Comparison of ENCODE assay signal across 8 mouse cellular contexts in the genomic region with DNA sequence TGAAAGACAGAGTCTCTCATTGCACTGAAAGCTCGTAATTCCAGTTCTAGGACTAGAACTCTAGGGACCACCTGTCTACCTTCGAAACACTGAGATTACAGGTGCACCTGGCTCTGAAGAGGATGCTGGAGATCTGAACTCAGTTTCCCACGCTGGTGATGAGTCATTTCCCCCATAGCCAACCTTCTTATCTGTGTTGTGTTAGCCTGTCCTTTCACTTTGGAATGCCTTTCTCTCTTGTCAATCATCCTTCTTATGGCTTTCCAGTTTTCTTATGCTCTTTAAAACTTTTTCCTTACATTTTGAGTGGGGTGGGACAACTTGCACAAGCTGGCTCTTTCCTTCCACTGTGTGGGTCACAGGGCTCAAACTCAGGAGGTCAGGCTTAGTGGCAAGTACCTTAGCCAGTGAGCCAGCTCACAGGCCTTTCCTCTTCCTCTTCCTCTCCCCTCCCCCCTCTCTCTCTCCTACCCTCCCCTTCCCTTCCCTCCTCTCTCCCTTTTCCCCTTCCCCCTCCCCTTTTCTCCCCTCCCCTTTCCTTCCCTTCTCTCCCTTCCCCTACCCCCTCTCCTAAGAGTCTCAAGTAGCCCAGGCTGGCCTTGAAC. TPM values are rescaled to one million over a fixed set of nuclear protein-coding genes. Genes with fewer than 3 reads are reported as not detected.
A peak's percentile ranks its signal among the peaks of the same experiment; 100 is the strongest.
DNase-seq lines count a peak whose midpoint lies in the region; ATAC-seq and TF ChIP-seq lines count a peak whose summit lies in the region.

No protein-coding gene starts in this region.

- peaks cover 20% of the 10 kb centered on the region for H3K4me1 ChIP-seq in heart, embryonic 12.5 days (replicated peaks)
- 0 out of 2 replicates have a peak, but pooled peaks cover 9% of the 10 kb centered on the region for H3K4me1 ChIP-seq in forebrain, postnatal 0 days (ENCODE audit: insufficient read depth)

- peak overlapping the region; percentile 63; the same call in 1 of the 2 replicates for H3K4me3 ChIP-seq in heart, embryonic 12.5 days
- H3K4me3 ChIP-seq in forebrain, postnatal 0 days (ENCODE audit: low read depth, low read length): no peak overlapping the region
- peak overlapping the region; percentile 68; the same call in 1 of the 2 replicates for H3K4me3 ChIP-seq in macrophage (ENCODE audit: inconsistent target)

- H3K4me2 ChIP-seq in heart, embryonic 12.5 days: peak overlapping the region; percentile 87
- peak overlapping the region; percentile 78 for H3K4me2 ChIP-seq in forebrain, postnatal 0 days (ENCODE audit: low read depth)

- H3K9ac ChIP-seq in heart, embryonic 12.5 days: 0 out of 2 replicates have a peak overlapping the region, but pooled peaks have one; percentile 84
- no peak overlapping the region for H3K9ac ChIP-seq in forebrain, postnatal 0 days

- H3K27ac ChIP-seq in heart, embryonic 12.5 days (ENCODE audit: poor library complexity, severe bottlenecking): no peak overlapping the region
- H3K27ac ChIP-seq in forebrain, postnatal 0 days (ENCODE audit: low read depth, low read length): no peak overlapping the region
- peak overlapping the region; percentile 51 for H3K27ac ChIP-seq in macrophage

- no peak for ATAC-seq in heart, embryonic 12.5 days (ENCODE audit: insufficient number of reproducible peaks, low FRiP score)
- no peak for ATAC-seq in forebrain, postnatal 0 days

- 55% methylated on average over 3 of the region's 3 CpGs for WGBS in heart, embryonic 12.5 days
- 87% methylated on average over 3 of the region's 3 CpGs for WGBS in forebrain, postnatal 0 days
- WGBS in macrophage (ENCODE audit: missing documents): 75% methylated on average over 3 of the region's 3 CpGs

- no peaks in the 10 kb centered on the region for H3K79me2 ChIP-seq in macrophage (ENCODE audit: inconsistent target)

- H3K36me3 ChIP-seq in heart, embryonic 12.5 days: peaks cover 30% of the 10 kb centered on the region
- H3K36me3 ChIP-seq in forebrain, postnatal 0 days (ENCODE audit: insufficient read depth): peaks cover 29% of the 10 kb centered on the region
- peaks cover 21% of the 10 kb centered on the region; the same call in 1 of the 2 replicates for H3K36me3 ChIP-seq in macrophage (ENCODE audit: inconsistent target)

- H3K27me3 ChIP-seq in heart, embryonic 12.5 days (replicated peaks): no peaks in the 10 kb centered on the region
- no peaks in the 10 kb centered on the region for H3K27me3 ChIP-seq in forebrain, postnatal 0 days (ENCODE audit: insufficient read depth, low read length)

- H3K9me3 ChIP-seq in heart, embryonic 12.5 days (replicated peaks): no peaks in the 10 kb centered on the region
- no peaks in the 10 kb centered on the region for H3K9me3 ChIP-seq in forebrain, postnatal 0 days (ENCODE audit: low read length)

- intact Hi-C loops in left cerebral cortex, postnatal 10 days (cut with DNase I): loop anchor here (5.0 kb wide), 1 partner anchor 178 kb away; no protein-coding TSS in a partner anchor

- no peak for TF ChIP-seq CTCF in forebrain, postnatal 0 days (IDR thresholded peaks at IDR 0.05; ENCODE audit: low read depth)

- no peak for DNase-seq in heart, adult 8-10 months (ENCODE audit: low spot score)
- DNase-seq in CD4-positive helper T cell, adult 2 months (ENCODE audit: low read depth, low spot score): peak; percentile 35
- DNase-seq in forebrain, postnatal 0 days: no peak
- DNase-seq in urinary bladder, postnatal 10 days (ENCODE audit: low spot score): no peak
- DNase-seq in ovary, postnatal 10 days (ENCODE audit: low spot score): no peak
- no peak for DNase-seq in left cerebral cortex, postnatal 10 days (ENCODE audit: extremely low spot score in 1 of 2, low spot score in 2 of 2)

RNA-seq across cellular contexts. Expression of a gene that starts 1.2 kb away (rescaled TPM):
- 33.9 and 34.0 TPM in 2 replicates for polyA plus RNA-seq in heart, embryonic 12.5 days (2016; fragmentation: Nextera tagmentation; extraction: Ambion mirVana)
- 10 to 100 TPM; 33.9 to 50.7 (median 42.3) TPM for total RNA-seq in heart, adult 8-10 months (2022)
- 31.1 and 42.6 TPM in 2 replicates for total RNA-seq in forebrain, postnatal 0 days (2014; rRNA removed)
- polyA plus RNA-seq in forebrain, postnatal 0 days (2015; fragmentation: Nextera tagmentation; extraction: Ambion mirVana): 9.9 and 12.8 TPM in 2 replicates
- 100 to 1,000 TPM in 12 of 26 experiments, 10 to 100 TPM in 14; 12.0 to 178 (median 97.2) TPM for total RNA-seq in macrophage (2018; cell fraction: chromatin; rRNA removed)
- total RNA-seq in macrophage (2018; cell fraction: cytosol; rRNA removed): 10 to 100 TPM; 13.8 to 27.7 (median 18.8) TPM
- total RNA-seq in macrophage (2018; cell fraction: nucleus; rRNA removed): 10 to 100 TPM in 25 of 26 experiments, 1 to 10 TPM in 1; 8.3 to 71.9 (median 37.6) TPM
- polyA plus RNA-seq in macrophage (2018): 11.8 to 19.6 TPM (median 13.6 TPM) in 3 replicates
- total RNA-seq in left cerebral cortex, postnatal 10 days (2021): 10 to 100 TPM; 67.7 to 68.2 TPM

RNA-seq across cellular contexts. Expression of a gene that starts 6.2 kb away (rescaled TPM):
- 25.8 and 32.3 TPM in 2 replicates for polyA plus RNA-seq in heart, embryonic 12.5 days (2016; fragmentation: Nextera tagmentation; extraction: Ambion mirVana)
- 1 to 10 TPM; 2.6 to 5.6 (median 5.2) TPM for total RNA-seq in heart, adult 8-10 months (2022)
- 156 and 201 TPM in 2 replicates for total RNA-seq in forebrain, postnatal 0 days (2014; rRNA removed)
- 108 and 111 TPM in 2 replicates for polyA plus RNA-seq in forebrain, postnatal 0 days (2015; fragmentation: Nextera tagmentation; extraction: Ambion mirVana)
- total RNA-seq in macrophage (2018; cell fraction: chromatin; rRNA removed): 1 to 10 TPM in 1 of 26 experiments, not detected in 25; 1.1 TPM
- total RNA-seq in macrophage (2018; cell fraction: cytosol; rRNA removed): not detected
- not detected for total RNA-seq in macrophage (2018; cell fraction: nucleus; rRNA removed)
- not detected in 3 replicates for polyA plus RNA-seq in macrophage (2018)
- total RNA-seq in left cerebral cortex, postnatal 10 days (2021): 100 to 1,000 TPM; 165 to 166 TPM

RNA-seq across cellular contexts. Expression of a gene that starts 7.5 kb away (rescaled TPM):
- polyA plus RNA-seq in heart, embryonic 12.5 days (2016; fragmentation: Nextera tagmentation; extraction: Ambion mirVana): 0.19 TPM in 1 of 2 replicates, not detected in the other
- total RNA-seq in heart, adult 8-10 months (2022): not detected
- total RNA-seq in forebrain, postnatal 0 days (2014; rRNA removed): 0.05 and 1.5 TPM in 2 replicates
- 0.23 and 0.54 TPM in 2 replicates for polyA plus RNA-seq in forebrain, postnatal 0 days (2015; fragmentation: Nextera tagmentation; extraction: Ambion mirVana)
- total RNA-seq in macrophage (2018; cell fraction: chromatin; rRNA removed): under 1 TPM in 2 of 26 experiments, not detected in 24; 0.22 to 0.75 TPM
- total RNA-seq in macrophage (2018; cell fraction: cytosol; rRNA removed): not detected
- total RNA-seq in macrophage (2018; cell fraction: nucleus; rRNA removed): not detected
- not detected in 3 replicates for polyA plus RNA-seq in macrophage (2018)
- total RNA-seq in left cerebral cortex, postnatal 10 days (2021): under 1 TPM in 1 of 2 experiments, not detected in 1; 0.14 TPM

RNA-seq across cellular contexts. Expression of a gene that starts 38.2 kb away (rescaled TPM):
- polyA plus RNA-seq in heart, embryonic 12.5 days (2016; fragmentation: Nextera tagmentation; extraction: Ambion mirVana): 7.4 and 7.5 TPM in 2 replicates
- total RNA-seq in heart, adult 8-10 months (2022): 1 to 10 TPM; 1.3 to 2.5 (median 1.6) TPM
- 2.6 and 8.6 TPM in 2 replicates for total RNA-seq in forebrain, postnatal 0 days (2014; rRNA removed)
- 2.2 and 2.5 TPM in 2 replicates for polyA plus RNA-seq in forebrain, postnatal 0 days (2015; fragmentation: Nextera tagmentation; extraction: Ambion mirVana)
- 10 to 100 TPM in 24 of 26 experiments, 1 to 10 TPM in 2; 5.3 to 51.6 (median 23.7) TPM for total RNA-seq in macrophage (2018; cell fraction: chromatin; rRNA removed)
- 1 to 10 TPM in 3 of 26 experiments, under 1 TPM in 12, not detected in 11; 0.22 to 1.6 (median 0.56) TPM for total RNA-seq in macrophage (2018; cell fraction: cytosol; rRNA removed)
- total RNA-seq in macrophage (2018; cell fraction: nucleus; rRNA removed): 10 to 100 TPM in 14 of 26 experiments, 1 to 10 TPM in 12; 5.4 to 23.5 (median 10.2) TPM
- 0.37 to 2.5 TPM (median 0.63 TPM) in 3 replicates for polyA plus RNA-seq in macrophage (2018)
- 1 to 10 TPM; 2.4 to 2.6 TPM for total RNA-seq in left cerebral cortex, postnatal 10 days (2021)

RNA-seq across cellular contexts. Expression of a gene that starts 48.7 kb away (rescaled TPM):
- polyA plus RNA-seq in heart, embryonic 12.5 days (2016; fragmentation: Nextera tagmentation; extraction: Ambion mirVana): 0.34 TPM in 1 of 2 replicates, not detected in the other
- under 1 TPM in 2 of 4 experiments, not detected in 2; 0.72 to 0.87 TPM for total RNA-seq in heart, adult 8-10 months (2022)
- total RNA-seq in forebrain, postnatal 0 days (2014; rRNA removed): 0.62 and 0.92 TPM in 2 replicates
- polyA plus RNA-seq in forebrain, postnatal 0 days (2015; fragmentation: Nextera tagmentation; extraction: Ambion mirVana): 0.29 and 0.51 TPM in 2 replicates
- 1 to 10 TPM in 1 of 26 experiments, not detected in 25; 2.0 TPM for total RNA-seq in macrophage (2018; cell fraction: chromatin; rRNA removed)
- under 1 TPM in 3 of 26 experiments, not detected in 23; 0.39 to 0.42 (median 0.39) TPM for total RNA-seq in macrophage (2018; cell fraction: cytosol; rRNA removed)
- total RNA-seq in macrophage (2018; cell fraction: nucleus; rRNA removed): 1 to 10 TPM in 2 of 26 experiments, not detected in 24; 1.3 to 1.8 TPM
- polyA plus RNA-seq in macrophage (2018): not detected in 3 replicates
- not detected for total RNA-seq in left cerebral cortex, postnatal 10 days (2021)

Comparison
In these comparisons a context has a peak if more than half of its experiments do, and no peak if none do; other contexts are left out.
1. RNA of a gene that starts 6.2 kb away (total RNA-seq): 165 to 166 TPM in left cerebral cortex, postnatal 10 days and 156 to 201 TPM in forebrain, postnatal 0 days; 2.6 to 5.6 TPM in heart, adult 8-10 months; every median in the first group is over 10 times any median in the second.